Mouse (Mus musculus): Measurements from ENCODE around the gene Pdzrn3. TPM values are rescaled to one million over a fixed set of nuclear protein-coding genes. Genes with fewer than 3 reads are reported as not detected.

Pdzrn3 gene
- total and polyA plus RNA-seq, 3 experiments, result 0.08 TPM; not detected in 2

DNA sequence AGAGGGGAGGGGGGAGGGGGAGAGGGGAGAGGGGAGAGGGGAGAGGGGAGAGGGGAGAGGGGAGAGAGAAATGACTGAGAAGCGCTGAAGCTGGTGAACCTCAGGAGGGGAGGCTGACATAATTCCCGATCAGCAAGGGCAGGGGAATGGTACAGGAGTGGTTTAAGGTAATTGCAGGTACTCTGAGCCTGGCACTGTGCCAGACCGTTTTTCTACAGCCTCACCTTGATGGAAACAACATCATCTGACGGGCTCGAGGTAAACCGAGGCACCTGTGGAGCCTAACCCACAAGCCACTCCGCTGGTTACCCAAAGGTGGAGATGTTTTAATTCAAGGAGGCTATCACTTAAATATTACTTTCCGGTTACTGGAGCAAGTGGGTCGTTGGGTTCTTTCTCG, 1.6 kb downstream of the Pdzrn3 start:
- H3K27ac ChIP-seq (ENCODE audit: control insufficient read depth, low read depth, low read length), result no peak overlapping the region
- no peak for DNase-seq (ENCODE audit: low read depth, low spot score)
- TF ChIP-seq POLR2AphosphoS2 (IDR thresholded peaks at IDR 0.05; ENCODE audit: low read length) (no peak), CHD2 (IDR thresholded peaks at IDR 0.05; ENCODE audit: low read length) (no peak), TBP (IDR thresholded peaks at IDR 0.05; ENCODE audit: low read depth, low read length) (no peak), SIN3A (IDR thresholded peaks at IDR 0.05; ENCODE audit: low read length) (no peak), MXI1 (IDR thresholded peaks at IDR 0.05; ENCODE audit: low read depth, low read length) (no peak), TCF12 (IDR thresholded peaks at IDR 0.05; ENCODE audit: low read depth, low read length) (no peak), GATA1 (IDR thresholded peaks at IDR 0.05; ENCODE audit: low read depth, low read length) (no peak), NELFE (IDR thresholded peaks at IDR 0.05; ENCODE audit: low read depth, low read length) (no peak), ZC3H11A (IDR thresholded peaks at IDR 0.05; ENCODE audit: low read depth, low read length) (no peak), ZNF384 (IDR thresholded peaks at IDR 0.05; ENCODE audit: low read depth, low read length) (no peak), SMC3 (IDR thresholded peaks at IDR 0.05; ENCODE audit: low read depth, low read length) (no peak), MAX (IDR thresholded peaks at IDR 0.05; ENCODE audit: low read length) (no peak), USF1 (IDR thresholded peaks at IDR 0.05; ENCODE audit: low read depth, low read length) (no peak), CHD1 (IDR thresholded peaks at IDR 0.05; ENCODE audit: low read depth, low read length) (no peak)
- H3K4me1 ChIP-seq (ENCODE audit: control insufficient read depth in 1 of 2, insufficient read depth in 2 of 2, low read length in 2 of 2), result no peaks in the 10 kb centered on the region
- no peaks in the 10 kb centered on the region for H3K79me2 ChIP-seq (ENCODE audit: control insufficient read depth, insufficient read depth, low read length, poor library complexity)
- H3K36me3 ChIP-seq (ENCODE audit: control insufficient read depth in 1 of 2, insufficient read depth in 2 of 2, low read length in 2 of 2), result no peaks in the 10 kb centered on the region
- H3K9me3 ChIP-seq (replicated peaks; ENCODE audit: insufficient read depth, low read length), result no peaks in the 10 kb centered on the region
- no peaks in the 10 kb centered on the region for H3K27me3 ChIP-seq (ENCODE audit: control insufficient read depth in 1 of 2, insufficient read depth in 2 of 2, low read length in 2 of 2)
- no peak overlapping the region for H3K4me3 ChIP-seq (ENCODE audit: control insufficient read depth in 1 of 2, insufficient read depth in 1 of 2, low read depth in 2 of 2, low read length in 2 of 2)
- no peak overlapping the region for H3K9ac ChIP-seq (ENCODE audit: control insufficient read depth, low read depth, low read length, poor library complexity, severe bottlenecking)

- Histone ChIP-seq H3K27me3 (ENCODE audit: control insufficient read depth in 1 of 2, insufficient read depth in 2 of 2, low read length in 2 of 2) (no peaks in the 10 kb centered on the region), H3K4me3 (ENCODE audit: control insufficient read depth in 1 of 2, insufficient read depth in 1 of 2, low read depth in 2 of 2, low read length in 2 of 2) (no peak overlapping the region), H3K79me2 (ENCODE audit: control insufficient read depth, insufficient read depth, low read length, poor library complexity) (no peaks in the 10 kb centered on the region), H3K36me3 (ENCODE audit: control insufficient read depth in 1 of 2, insufficient read depth in 2 of 2, low read length in 2 of 2) (no peaks in the 10 kb centered on the region), H3K27ac (ENCODE audit: control insufficient read depth, low read depth, low read length) (no peak overlapping the region), H3K9ac (ENCODE audit: control insufficient read depth, low read depth, low read length, poor library complexity, severe bottlenecking) (no peak overlapping the region), H3K9me3 (replicated peaks; ENCODE audit: insufficient read depth, low read length) (no peaks in the 10 kb centered on the region), H3K4me1 (ENCODE audit: control insufficient read depth in 1 of 2, insufficient read depth in 2 of 2, low read length in 2 of 2) (no peaks in the 10 kb centered on the region)
- TF ChIP-seq CHD2 (IDR thresholded peaks at IDR 0.05; ENCODE audit: low read length) (no peak), POLR2AphosphoS2 (IDR thresholded peaks at IDR 0.05; ENCODE audit: low read length) (no peak), ETS1 (IDR thresholded peaks at IDR 0.05; ENCODE audit: low read depth, low read length) (no peak), RCOR1 (IDR thresholded peaks at IDR 0.05; ENCODE audit: low read depth, low read length) (no peak), USF1 (IDR thresholded peaks at IDR 0.05; ENCODE audit: low read depth, low read length) (no peak), CTCF (IDR thresholded peaks at IDR 0.05 in 2 of 3, conservative IDR thresholded peaks at IDR 0.05 in 1 of 3; ENCODE audit: control insufficient read depth in 1 of 3, insufficient read depth in 1 of 3, low read depth in 2 of 3, low read length in 3 of 3, poor library complexity in 1 of 3, severe bottlenecking in 1 of 3) (no peak), ZKSCAN1 (IDR thresholded peaks at IDR 0.05; ENCODE audit: low read depth, low read length) (no peak), GATA1 (IDR thresholded peaks at IDR 0.05; ENCODE audit: low read depth, low read length) (no peak), TBP (IDR thresholded peaks at IDR 0.05; ENCODE audit: low read depth, low read length) (no peak), NRF1 (IDR thresholded peaks at IDR 0.05; ENCODE audit: insufficient read depth, low read depth, low read length, poor library complexity, severe bottlenecking) (no peak), MYC (IDR thresholded peaks at IDR 0.05; ENCODE audit: low read depth, low read length) (no peak), HCFC1 (IDR thresholded peaks at IDR 0.05; ENCODE audit: low read depth, low read length) (no peak), MXI1 (IDR thresholded peaks at IDR 0.05; ENCODE audit: low read depth, low read length) (no peak), ZMIZ1 (IDR thresholded peaks at IDR 0.05; ENCODE audit: low read depth, low read length) (no peak), SMC3 (IDR thresholded peaks at IDR 0.05; ENCODE audit: low read depth, low read length) (no peak), MEF2A (IDR thresholded peaks at IDR 0.05; ENCODE audit: extremely low read depth, insufficient replicate concordance, low read depth, low read length, poor library complexity, severe bottlenecking) (no peak)
- no peak for DNase-seq (ENCODE audit: low read depth, low spot score)
Observed at GRCm38 (mm10) chr6:101374721-101375120, 3.0 kb downstream of the Pdzrn3 start.
